Mouse (Mus musculus): ENCODE data around the gene Lmntd1.
A peak's percentile ranks its signal among the peaks of the same experiment; 100 is the strongest.

Gene Lmntd1

DNA sequence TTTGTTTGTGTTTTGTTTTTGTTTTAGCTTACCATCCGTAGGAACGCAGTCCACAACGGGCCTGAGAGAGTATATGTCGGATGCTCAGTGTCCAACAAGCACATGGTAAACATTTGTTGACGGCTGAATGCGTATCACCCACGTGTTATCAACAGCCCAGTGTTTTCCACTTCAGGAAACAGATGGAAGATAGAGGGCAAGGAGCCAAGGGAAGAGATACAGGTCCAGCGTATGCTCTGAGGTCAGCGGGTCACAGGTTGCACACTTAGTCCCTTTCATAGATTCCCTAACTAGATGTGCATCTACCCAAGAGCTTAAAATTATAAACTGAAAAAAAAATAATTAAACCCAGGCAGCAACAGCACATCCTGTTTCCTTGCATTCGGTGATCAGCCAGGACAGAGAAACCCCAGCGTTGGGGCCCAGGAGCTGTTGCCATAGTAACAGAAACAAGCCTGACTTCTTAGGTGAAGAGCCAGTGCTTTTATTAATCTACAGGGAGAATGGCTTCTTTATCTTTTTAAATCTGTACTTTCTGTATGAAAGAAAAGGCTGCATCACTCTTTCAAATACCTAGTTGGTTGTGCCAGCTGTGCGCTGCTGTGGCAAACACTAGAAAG lies 128.0 kb downstream of the Lmntd1 start:
- no peak for DNase-seq (ENCODE audit: low spot score)

DNA sequence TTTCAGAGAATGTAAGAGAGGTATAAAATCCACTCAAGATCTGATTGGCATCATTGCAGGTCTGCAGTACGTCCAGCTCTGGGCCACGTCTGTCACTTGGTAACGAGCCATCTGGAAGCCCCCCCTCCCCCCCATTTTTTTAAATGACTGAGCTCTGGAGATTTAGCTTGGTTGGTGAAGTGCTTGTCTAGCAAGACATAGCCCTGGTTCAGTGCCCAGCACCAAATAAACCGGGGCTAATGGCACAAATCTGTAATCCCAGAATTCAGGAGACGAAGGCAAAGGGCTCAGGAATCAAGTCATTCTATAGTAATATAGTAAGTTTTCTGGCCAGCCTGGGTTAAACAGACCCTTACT lies 130.8 kb downstream of the Lmntd1 start:
- DNase-seq (ENCODE audit: low spot score): no peak

DNA sequence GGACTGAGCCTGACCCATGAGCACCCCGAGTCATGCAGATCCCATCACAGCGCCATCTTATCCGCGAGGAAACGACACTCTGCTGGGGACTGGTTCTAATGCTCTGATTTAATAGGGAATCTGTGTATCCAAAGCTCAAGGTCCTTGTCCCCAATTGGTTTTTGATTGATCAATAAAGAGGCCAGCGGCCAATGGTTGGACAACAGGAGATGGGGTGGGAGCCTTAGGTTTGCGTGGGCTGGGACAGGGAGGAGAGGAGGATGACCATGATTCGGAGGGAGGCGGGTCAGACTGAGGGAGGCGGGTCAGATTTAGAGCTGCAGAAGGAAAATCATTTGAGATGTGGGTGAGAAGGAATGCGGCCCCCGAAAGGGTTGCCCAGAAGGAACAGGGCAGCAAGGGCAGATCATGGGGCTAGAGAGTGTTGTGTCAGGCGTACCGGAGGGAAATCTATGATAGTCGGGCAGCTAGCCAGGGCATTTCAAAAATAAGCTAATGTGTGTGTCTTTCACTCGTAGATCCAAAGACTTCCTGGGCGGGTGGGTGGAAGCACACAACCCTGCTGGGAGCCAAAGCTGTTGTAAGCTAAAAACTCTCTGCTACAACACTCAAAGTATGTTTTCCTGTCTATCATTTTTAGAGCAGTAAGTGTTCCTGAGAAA lies 131.3 kb downstream of the Lmntd1 start:
- DNase-seq (ENCODE audit: low spot score): no peak

DNA sequence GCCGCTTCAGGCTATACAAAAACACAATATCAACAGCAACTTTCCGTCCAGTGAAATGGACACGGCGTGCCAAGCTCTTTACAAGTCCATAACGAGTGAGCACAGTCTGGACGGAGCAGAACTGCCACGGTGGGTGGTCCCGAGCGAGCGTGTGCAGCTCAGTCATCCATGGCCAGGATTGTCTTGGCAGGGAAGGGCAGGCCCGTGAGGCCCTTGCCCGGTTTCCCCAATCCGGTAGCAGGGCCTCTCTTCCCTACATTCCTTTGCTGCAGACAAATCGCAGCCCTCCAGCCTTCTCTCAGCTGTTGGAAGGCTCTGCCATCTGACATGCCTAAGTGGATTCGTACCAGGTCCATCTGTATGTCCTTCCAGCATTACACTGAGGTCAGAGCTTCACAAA lies 132.2 kb downstream of the Lmntd1 start:
- DNase-seq (ENCODE audit: low spot score): peak; percentile 65

DNA sequence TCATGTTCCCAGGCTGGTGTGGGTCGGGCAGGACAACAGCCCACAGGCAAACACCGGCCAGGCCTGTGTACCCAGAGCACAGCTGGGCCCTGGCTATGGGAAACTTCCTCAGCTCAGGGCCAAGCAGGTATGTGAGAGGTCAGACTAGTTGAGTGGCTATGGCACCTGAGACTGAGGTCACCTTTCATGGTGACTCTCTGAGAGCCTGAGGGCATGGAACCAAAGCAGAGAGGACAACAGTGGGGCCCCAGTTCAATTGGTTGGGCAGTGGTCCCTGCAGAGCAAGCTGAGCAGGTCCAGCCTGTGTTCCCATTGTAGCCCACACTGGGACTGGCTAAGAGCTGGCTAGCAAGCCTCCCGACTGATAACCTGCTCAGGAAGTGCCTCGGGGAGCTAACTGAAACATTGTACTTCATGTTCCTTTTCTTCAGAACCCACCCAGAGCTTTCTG lies 135.3 kb downstream of the Lmntd1 start:
- DNase-seq (ENCODE audit: low spot score): no peak

DNA sequence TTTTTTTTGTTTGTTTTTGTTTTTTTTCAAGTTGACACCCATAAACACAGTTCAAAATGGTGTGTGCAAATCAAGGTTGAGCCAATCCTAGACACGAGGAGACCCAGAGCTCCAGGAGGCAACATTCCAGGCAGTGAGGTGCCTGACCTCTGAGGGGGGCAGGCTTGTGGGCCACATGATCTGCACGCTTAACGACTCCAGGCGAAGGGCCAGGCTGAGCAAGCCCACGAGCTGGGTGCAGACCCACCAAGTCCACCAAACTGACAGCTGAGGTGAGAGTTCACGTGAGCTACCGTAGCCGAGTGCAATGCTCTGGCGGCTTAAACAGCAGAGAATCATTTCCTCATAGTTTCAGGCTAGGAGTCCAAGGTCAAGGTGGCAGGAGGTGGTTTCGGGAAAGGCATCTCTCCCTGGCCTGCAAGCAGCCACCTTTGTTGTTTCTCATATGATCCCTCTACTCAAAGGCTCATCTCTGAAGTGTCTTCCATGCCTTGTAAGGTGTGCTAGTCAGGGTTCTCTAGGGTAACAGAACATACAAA lies 136.7 kb downstream of the Lmntd1 start:
- DNase-seq (ENCODE audit: low spot score): no peak

DNA sequence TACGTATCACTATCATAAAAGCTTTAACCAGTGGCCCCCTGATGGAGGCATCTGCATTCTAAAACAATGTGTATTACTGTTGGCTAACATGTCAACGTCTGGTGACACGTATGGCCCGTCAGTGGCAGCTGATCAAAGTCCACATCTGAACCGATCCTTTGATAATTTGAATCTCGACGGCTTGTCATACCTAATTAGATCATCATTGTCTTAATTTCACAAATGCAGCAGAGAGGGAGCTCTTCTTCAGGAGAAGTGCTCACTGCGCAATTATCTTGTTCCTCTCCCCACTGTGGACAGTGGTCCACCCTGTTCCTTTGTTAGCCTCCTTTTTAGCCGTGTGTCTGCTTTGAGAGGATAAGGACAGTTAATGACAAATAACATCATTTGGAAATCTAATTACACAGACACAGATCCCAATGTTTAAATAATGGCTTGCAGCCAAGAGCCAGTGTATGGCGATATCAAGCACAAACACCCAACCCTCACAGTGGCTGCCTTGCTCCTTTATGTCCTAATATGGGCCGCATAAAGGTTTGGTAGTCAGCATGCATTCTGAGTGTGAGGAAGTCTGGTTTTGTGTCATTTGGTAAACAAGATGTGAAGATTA lies 142.4 kb downstream of the Lmntd1 start:
- DNase-seq (ENCODE audit: low spot score): no peak

DNA sequence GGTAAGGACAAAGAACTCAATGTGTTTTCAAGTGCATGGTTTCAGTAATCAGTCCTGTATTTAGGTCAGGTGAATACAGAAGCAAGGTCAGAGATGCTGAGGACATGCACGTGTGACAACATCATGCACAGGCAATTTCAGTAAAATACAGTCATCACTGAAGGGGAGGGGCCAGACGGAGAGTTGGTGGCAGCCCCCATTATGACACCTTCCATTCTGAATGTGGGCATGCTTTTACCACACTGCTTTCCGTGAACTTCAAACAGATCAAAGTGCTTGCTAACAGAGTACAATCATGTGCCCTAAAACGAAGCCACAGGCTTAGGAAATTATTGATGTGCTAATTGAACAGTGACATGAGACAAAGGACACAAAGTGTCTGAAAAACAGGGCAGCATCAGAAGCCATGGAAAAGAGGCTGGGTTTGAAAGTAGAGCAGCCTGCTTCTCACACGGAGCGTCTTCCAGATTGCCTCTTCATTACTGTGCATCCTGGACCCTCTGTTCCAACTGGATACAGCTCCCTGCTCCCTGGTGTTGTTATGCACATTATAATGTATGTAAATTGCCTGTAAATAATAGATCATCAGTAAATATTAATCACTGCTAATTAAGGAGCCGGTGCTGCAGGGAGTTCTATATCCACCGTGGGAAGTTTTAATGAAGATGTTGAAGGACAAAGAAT lies 144.7 kb downstream of the Lmntd1 start:
- DNase-seq (ENCODE audit: low spot score): no peak

DNA sequence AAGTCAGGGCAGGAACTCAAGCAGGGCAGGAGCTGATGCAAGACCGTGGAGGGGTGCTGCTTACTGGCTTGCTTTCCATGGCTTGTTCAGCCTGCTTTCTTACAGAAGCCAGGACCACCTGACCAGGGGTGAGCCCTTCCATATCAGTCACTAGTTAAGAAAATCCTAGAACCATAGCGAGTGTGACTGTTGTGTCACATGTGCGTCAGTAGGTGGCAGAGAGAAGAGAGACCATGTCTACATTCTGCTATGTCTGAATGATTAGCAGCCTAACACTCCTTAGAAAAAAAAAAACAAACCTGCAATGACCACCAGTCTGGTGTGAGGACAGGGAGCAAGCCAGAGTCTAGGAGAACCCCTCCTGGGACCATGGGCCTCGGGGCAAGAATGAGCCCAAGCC lies 150.1 kb downstream of the Lmntd1 start:
- no peak for DNase-seq (ENCODE audit: low spot score)

DNA sequence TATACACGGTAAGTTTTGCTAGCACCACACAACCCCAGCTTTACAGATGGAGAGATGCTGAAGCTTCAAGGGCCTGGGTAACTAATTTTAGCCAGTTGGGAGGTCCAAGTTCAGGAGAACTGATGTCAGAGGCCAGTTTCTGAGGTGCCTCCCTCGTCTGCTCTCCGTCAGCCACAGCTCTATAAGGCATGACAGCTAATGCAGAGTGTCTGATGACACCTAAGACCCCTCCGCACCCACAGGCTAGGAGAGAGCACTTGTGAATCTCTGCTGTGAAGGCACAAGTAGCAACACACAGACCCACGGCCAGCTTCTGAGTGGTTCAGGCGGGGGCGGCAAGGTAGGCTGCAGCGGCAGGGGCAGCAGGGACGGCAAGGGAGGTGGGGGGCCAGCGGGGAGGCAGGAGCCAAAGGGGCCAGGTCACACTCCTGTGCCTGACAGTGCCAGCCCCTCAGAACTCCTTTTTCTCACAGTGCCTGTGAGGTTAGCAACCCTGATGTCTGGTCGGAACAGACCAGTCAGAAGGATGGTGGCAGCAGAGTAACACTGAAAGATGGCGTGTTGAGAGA lies 151.4 kb downstream of the Lmntd1 start:
- DNase-seq (ENCODE audit: low spot score): no peak

DNA sequence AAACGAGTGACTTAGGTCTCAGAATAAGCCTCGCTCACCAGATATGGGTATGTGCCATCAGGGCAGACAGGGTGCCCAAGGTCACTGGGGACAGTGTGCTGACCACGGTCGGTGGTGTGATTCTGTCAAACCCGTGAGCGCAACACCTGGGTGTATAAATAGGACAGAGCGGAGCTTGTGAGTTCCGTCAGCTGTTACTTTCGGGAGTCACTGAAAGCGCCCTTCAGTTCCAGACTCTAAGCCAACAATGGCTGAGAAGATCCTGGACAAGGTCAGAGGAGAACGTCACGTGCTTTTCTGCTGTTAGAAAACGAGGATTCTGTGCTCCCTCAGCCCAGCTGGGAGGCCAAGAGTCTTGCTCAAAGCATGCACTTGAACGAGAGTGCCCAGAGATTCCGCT lies 157.1 kb downstream of the Lmntd1 start:
- no peak for DNase-seq (ENCODE audit: low spot score)

DNA sequence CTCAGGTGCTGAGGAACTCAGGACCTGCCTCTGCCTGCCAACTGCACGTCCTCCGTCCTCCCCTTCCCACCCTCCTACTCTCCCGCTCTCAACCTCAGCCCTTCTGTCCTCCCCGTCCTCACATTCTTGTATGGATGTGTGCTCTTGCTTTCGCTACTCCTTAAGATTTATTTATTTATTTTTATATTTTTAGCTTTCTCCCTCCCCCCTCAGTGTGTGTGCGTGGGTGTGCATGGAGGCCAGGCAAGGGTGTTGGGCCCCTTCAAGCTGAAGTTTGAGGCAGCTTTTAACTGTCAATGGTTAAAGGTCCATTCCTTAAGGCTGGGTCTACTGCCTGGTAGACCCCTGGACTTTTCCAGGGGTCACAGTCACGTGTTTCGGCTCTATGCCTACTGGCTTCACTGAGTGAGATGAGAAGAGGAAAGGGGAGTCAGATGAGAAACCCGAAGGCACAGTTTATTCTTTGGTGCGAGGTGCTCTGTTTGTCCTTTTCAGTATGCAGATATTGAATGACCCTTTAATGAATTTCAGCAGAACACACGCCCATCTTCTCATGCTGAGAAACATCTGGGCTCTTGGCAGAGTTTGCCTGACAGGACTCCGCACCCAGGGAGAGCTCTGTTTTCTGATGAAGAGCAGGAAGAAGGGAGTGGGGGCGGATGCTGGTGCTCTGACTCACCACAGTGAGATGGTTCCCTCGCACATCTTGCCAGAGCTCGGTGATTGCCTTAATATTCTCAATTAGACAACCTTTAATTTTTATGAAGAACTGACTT lies 163.3 kb downstream of the Lmntd1 start:
- no peak for DNase-seq (ENCODE audit: low spot score)

DNA sequence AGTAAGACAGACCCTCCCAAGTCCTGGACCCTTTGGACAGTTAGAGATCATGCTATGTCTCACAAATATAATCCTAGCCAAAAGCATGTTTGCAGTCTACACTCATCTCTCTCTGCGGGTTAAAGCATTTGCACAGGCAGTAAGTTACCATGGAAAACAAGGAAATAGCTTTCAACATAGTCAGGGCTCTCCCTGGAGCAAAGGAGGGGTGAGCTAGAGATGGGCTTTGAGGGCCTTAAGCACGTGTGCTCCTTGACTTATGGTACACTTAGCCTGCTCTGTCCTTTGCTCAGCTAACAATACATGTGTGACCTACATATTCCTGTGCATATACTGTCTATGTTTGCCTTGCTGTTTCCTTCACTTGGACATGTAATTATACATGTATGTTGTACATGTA lies 165.8 kb downstream of the Lmntd1 start:
- DNase-seq (ENCODE audit: low spot score): no peak

DNA sequence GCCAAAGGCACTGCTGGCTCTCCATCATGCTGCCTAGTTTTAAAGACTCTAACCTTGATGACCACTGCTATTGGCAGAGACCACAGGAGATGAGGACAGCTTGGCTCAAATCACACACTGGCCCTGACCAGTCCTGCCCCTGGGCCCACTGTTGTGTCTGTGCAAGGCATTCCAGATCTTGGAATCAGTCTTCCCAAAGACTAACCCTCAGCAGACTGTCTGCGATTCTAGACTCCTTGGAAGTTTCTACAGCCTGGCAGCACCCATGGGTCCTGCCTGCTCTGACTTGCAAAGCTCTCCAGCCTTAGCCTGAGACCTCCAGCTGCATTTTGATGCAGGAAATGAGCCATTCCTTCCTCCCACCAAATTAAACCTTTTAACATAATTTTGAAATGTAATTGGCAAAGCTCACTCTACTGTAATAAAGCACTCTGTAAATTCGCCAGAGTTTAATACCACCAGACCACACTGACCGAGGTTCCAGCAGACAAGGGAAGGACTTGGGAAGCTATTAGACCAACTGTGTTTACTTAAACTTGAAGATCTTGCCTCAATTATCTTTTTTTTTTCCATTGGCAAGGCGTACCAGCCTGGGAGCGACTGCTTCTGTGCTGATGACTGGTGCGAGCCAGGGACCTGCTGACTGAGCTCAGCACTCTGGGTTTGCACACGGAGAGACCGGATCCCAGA lies 168.2 kb downstream of the Lmntd1 start:
- no peak for DNase-seq (ENCODE audit: low spot score)

DNA sequence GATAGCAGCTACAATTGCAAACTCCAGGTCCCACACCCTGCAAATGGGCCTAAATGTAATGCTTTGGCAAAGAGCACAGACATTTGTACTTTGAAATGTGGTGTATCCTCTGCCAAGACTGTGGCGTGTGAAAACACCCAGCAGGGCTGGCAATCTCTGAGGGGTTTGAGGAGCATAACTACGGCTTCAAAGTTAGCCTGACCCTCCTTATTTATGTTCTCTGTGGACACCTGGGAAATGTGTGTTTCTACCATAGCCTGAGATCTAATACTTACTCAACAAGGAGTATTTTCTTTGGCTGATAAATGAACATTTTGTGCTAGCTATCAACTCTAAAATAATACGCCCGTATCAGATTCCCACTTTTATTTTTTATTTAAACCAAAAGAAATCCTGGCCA lies 168.7 kb downstream of the Lmntd1 start:
- DNase-seq (ENCODE audit: low spot score): no peak

DNA sequence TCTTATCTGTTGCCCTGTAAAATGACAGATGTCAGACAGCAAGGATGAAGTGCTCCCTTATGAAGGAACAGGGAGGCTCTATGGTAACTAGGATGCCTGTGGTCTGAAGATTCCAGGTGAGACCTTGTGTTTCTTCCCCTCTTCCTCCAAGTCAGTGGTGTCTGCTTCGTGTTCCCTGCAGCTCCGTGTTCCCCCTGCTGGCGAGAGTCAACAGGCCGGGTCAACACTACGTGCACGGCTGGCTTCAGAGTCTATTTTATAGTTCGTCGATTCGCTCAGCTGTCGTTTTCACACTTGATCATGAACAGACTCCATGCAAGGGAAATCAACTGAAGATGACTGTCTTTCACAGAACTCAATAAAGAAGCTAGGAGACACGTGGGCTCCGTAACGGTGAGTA lies 171.3 kb downstream of the Lmntd1 start:
- peak; percentile 67 for DNase-seq (ENCODE audit: low spot score)

DNA sequence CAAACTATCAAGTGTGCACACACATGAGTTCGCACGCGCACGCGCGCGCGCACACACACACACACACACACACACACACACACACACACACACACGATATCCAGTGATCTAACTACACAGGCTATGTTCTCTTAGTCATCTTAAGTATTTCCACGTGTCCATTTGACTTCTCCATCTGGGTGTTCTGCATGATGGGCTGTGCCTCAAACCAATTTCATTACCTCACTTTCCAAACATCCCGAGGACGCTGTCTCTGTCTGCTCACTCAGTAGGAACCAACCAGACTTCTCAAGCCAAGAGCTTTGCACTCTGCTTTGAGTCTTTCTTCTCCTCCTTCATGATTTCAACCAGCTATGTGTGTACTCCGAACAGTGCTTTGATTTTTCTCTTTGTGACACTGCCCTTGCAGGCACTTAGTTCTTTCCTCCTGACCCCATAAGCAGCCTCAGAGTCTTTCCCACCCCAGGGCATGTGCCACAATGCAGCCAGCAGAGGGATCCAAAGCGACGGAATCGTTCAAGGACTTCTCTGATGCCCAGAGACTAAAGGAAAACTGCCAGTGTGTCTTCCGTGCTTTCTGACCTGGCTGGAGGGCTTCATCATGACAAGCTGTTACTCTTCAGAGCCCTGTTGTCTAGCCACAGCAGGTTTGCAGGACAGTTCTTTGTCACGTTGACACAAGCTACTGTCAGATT lies 172.6 kb downstream of the Lmntd1 start:
- DNase-seq (ENCODE audit: low spot score): peak; percentile 67

DNA sequence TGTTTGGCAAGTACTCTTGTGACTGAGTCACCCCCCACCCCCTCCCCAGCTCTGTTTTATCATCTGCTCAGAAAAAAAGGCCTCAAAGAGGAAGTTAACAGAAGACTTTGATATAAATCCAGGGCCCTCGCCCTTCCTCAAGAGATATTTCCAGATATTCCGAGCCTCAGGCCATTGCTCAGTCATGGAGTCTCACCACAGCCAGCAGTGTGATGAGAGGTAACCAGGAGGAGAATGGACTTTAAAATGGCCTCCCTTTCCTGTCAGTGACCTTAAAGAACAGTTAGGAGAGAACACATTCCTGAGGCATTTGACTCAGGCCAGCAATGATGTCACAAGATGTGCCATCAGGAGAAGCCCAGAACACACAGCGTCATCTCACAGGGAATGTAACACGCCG lies 175.3 kb downstream of the Lmntd1 start:
- no peak for DNase-seq (ENCODE audit: low spot score)

DNA sequence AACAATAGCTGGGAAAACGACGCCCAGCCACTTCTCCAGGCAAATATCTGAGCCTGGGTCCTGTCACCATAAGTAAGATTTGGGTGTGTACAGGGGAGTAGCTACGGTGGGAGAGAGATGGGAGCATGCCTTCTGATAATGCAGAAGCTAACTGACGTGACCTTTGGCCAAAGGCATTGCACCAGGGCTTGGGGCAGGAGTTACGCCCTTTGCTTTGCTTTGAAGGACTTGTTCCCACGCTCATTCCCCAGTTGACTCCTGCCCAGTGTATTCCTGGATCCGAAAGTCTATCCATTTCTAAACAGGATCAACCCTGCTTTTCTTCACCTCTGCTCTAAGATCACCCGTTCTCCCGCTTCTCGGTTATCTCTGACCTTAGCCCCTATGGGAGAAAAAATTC lies 178.4 kb downstream of the Lmntd1 start:
- DNase-seq (ENCODE audit: low spot score): no peak

DNA sequence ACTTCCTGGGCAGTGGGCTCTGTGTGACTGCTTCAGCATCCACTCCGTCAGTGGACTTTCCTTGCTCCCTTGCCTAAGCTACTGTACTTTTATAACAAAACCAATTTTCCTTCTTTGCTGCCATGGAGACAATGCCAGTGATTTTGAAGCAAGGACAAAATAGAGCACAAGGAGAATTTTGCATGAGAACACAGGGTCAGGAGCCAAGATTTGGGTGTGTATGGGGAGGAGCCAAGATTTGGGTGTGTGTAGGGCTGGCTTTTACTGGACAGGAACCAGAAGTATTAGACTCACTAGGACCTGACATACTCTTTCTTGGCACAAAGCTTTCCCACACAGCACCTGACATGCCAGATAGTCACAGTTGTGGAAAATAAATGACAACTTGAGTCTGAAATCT lies 179.0 kb downstream of the Lmntd1 start:
- no peak for DNase-seq (ENCODE audit: low spot score)

DNA sequence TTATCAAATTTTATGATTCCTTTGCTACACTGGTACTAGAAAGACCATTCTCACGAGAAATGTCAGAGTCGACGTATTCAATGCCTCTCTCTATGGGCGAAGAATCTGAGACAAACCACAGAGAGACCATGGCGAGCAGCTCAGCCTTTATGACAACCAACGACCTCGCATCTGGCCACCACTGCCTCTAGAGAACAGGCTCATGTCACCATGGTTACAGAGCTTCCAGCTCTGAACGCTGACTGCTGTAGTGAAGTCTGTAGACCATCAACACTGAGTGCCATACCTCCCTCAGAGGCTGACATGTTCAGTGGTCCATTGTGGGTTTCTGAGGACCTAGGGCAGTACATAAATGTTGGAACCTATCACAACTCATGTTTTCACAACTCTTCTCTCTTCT lies 180.2 kb downstream of the Lmntd1 start:
- no peak for DNase-seq (ENCODE audit: low spot score)

Data from testis, postnatal 10 days (tissue).